Mouse (Mus musculus) gastrocnemius, postnatal 36 days (tissue): ENCODE data around the gene Lima1. TPM values are rescaled to one million over a fixed set of nuclear protein-coding genes. Genes with fewer than 3 reads are reported as not detected.
A peak's percentile ranks its signal among the peaks of the same experiment; 100 is the strongest.
"Not testable (repeated sequence)": the region's sequence is repeated elsewhere in the genome, so short reads cannot be mapped to it uniquely, and the experiment has no call there.

Experiments
- DNase-seq, 2 experiments: peaks; one replicate each; pipeline ENCODE4 v3.0.0; 2022
- intact Hi-C: fragments of 180-260 bp; cut with DNase I; formaldehyde crosslinking; loops from one replicate; pipeline ENCODE4 v1.15.1; 2025
- total RNA-seq, 2 experiments: library from RNA; stranded (reverse); gene quantifications; 2 replicates each; pipeline ENCODE4 v1.2.3; 2021

Gene Lima1
- total RNA-seq, 2 experiments from 2014 or later = 9.3 to 10.3 TPM

GRCm38 (mm10) chr15:99772925-99773324 lies 102.3 kb downstream of the Lima1 start:
- intact Hi-C loops = loop anchor here (10.0 kb wide), 1 partner anchor 178 kb away; the partner anchor contains the start of gene Aqp5
- DNase-seq = no peak

- DNase-seq = not testable (repeated sequence)
- intact Hi-C loops = loop anchor here (10.0 kb wide), 1 partner anchor 178 kb away; the partner anchor contains the start of gene Aqp5
These were observed 102.6 kb downstream of the Lima1 start, which contains the start of gene Cers5 for GRCm38 (mm10) chr15:99772881-99772924. TSS of gene Cers5 (minus strand) at chr15:99772885.

- intact Hi-C loops = loop anchor here (10.0 kb wide), 1 partner anchor 178 kb away; the partner anchor contains the start of gene Aqp5
- peak; percentile 83 to 86 for DNase-seq
These were observed 102.9 kb downstream of the Lima1 start for GRCm38 (mm10) chr15:99772277-99772880.

- DNase-seq = peak; percentile 10 to 41
- intact Hi-C loops = loop anchor here (10.0 kb wide), 1 partner anchor 177 kb away; the partner anchor contains the start of gene Aqp5
These were observed 103.5 kb downstream of the Lima1 start for GRCm38 (mm10) chr15:99771601-99772276.

GRCm38 (mm10) chr15:99771004-99771500 lies 104.2 kb downstream of the Lima1 start:
- intact Hi-C loops = loop anchor here (10.0 kb wide), 1 partner anchor 176 kb away; the partner anchor contains the start of gene Aqp5
- DNase-seq = no peak

- intact Hi-C loops = no loop called here
These were observed 106.5 kb downstream of the Lima1 start for GRCm38 (mm10) chr15:99768761-99769160.

GRCm38 (mm10) chr15:99767467-99767866 lies 107.8 kb downstream of the Lima1 start:
- no peak for DNase-seq
- intact Hi-C loops = no loop called here

More at GRCm38 (mm10) chr15:99768761-99769160, 106.5 kb downstream of the Lima1 start:
- DNase-seq = no peak

- intact Hi-C loops = loop anchor here (10.0 kb wide), 1 partner anchor 259 kb away; no protein-coding TSS in a partner anchor
These were observed 121.1 kb downstream of the Lima1 start for GRCm38 (mm10) chr15:99754204-99754603.

GRCm38 (mm10) chr15:99740229-99740628 lies 135.0 kb downstream of the Lima1 start:
- DNase-seq = no peak
- intact Hi-C loops = no loop called here

More at GRCm38 (mm10) chr15:99754204-99754603, 121.1 kb downstream of the Lima1 start:
- DNase-seq = no peak

GRCm38 (mm10) chr15:99736675-99737074 lies 138.6 kb downstream of the Lima1 start:
- no peak for DNase-seq
- intact Hi-C loops = no loop called here

GRCm38 (mm10) chr15:99735631-99736030 lies 139.6 kb downstream of the Lima1 start:
- peak; percentile 100 for DNase-seq
- intact Hi-C loops = no loop called here

- no peak for DNase-seq
- intact Hi-C loops = no loop called here
These were observed 142.1 kb downstream of the Lima1 start for GRCm38 (mm10) chr15:99733186-99733585.

- intact Hi-C loops = no loop called here
- DNase-seq = no peak
These were observed 143.6 kb downstream of the Lima1 start for GRCm38 (mm10) chr15:99731678-99732077.

GRCm38 (mm10) chr15:99731167-99731566 lies 144.1 kb downstream of the Lima1 start:
- intact Hi-C loops = no loop called here

GRCm38 (mm10) chr15:99729056-99729783 lies 146.0 kb downstream of the Lima1 start:
- intact Hi-C loops = loop anchor here (5.0 kb wide), 1 partner anchor 178 kb away; no protein-coding TSS in a partner anchor
- no peak for DNase-seq

More at GRCm38 (mm10) chr15:99731167-99731566, 144.1 kb downstream of the Lima1 start:
- DNase-seq = no peak

Other genes starting within 250 kb of the Lima1 start
- gene Racgap1, start 223.8 kb downstream of the Lima1 start, total RNA-seq = 1 to 10 TPM; 1.9 to 2.4 TPM
- gene Asic1, start 205.1 kb downstream of the Lima1 start, total RNA-seq = under 1 TPM; 0.10 TPM
- 1 to 10 TPM; 5.5 to 6.1 TPM for gene Smarcd1, start 173.3 kb downstream of the Lima1 start, total RNA-seq
- gene Gm17349, start 170.0 kb downstream of the Lima1 start, total RNA-seq = 1 to 10 TPM in 1 of 2 experiments, not detected in 1; 1.2 TPM
- 100 to 1,000 TPM; 569 to 657 TPM for gene Gpd1, start 157.9 kb downstream of the Lima1 start, total RNA-seq
- 100 to 1,000 TPM; 151 to 159 TPM for gene Cox14, start 149.8 kb downstream of the Lima1 start, total RNA-seq
- gene Cers5, start 102.6 kb downstream of the Lima1 start, total RNA-seq = 1 to 10 TPM; 4.9 to 5.9 TPM
- under 1 TPM; 0.07 to 0.10 TPM for gene Fam186a, start 91.6 kb upstream of the Lima1 start, total RNA-seq
- 10 to 100 TPM; 42.1 to 45.5 TPM for gene Larp4, start 94.6 kb upstream of the Lima1 start, total RNA-seq
- gene Dip2b, start 163.2 kb upstream of the Lima1 start, total RNA-seq = 1 to 10 TPM; 6.2 to 7.3 TPM